Mouse (Mus musculus): Measurements from ENCODE around the gene Itga10. TPM values are rescaled to one million over a fixed set of nuclear protein-coding genes. Genes with fewer than 3 reads are reported as not detected.
"Not testable (repeated sequence)": the region's sequence is repeated elsewhere in the genome, so short reads cannot be mapped to it uniquely, and the experiment has no call there.

Itga10 gene
- total RNA-seq, 4 experiments from 2014 or later = 1.5 to 2.4 (median 1.8) TPM

GRCm38 (mm10) chr3:96634928-96635879, 10.2 kb upstream of the Itga10 start, which contains the start of the genes Pex11b and Gm42957:
TSS of gene Pex11b (plus strand) at chr3:96635376.
TSS of gene Gm42957 (plus strand) at chr3:96635474.
- DNase-seq = peak; percentile 87

- DNase-seq = no peak
Measured at GRCm38 (mm10) chr3:96635906-96636305, 9.5 kb upstream of the Itga10 start.

GRCm38 (mm10) chr3:96636448-96636847, 8.9 kb upstream of the Itga10 start:
- no peak for DNase-seq

GRCm38 (mm10) chr3:96639219-96639618, 6.2 kb upstream of the Itga10 start:
- DNase-seq = peak; percentile 50

- no peak for DNase-seq
Measured at GRCm38 (mm10) chr3:96647365-96647764, 2.0 kb downstream of the Itga10 start.

GRCm38 (mm10) chr3:96660901-96661300, 15.5 kb downstream of the Itga10 start:
- DNase-seq = no peak

GRCm38 (mm10) chr3:96662731-96663316, 17.4 kb downstream of the Itga10 start:
- DNase-seq = no peak

- peak; percentile 60 for DNase-seq
Measured at GRCm38 (mm10) chr3:96663432-96664239, 18.3 kb downstream of the Itga10 start.

GRCm38 (mm10) chr3:96665732-96666363, 20.5 kb downstream of the Itga10 start:
- DNase-seq = not testable (repeated sequence)

GRCm38 (mm10) chr3:96666916-96667315, 21.5 kb downstream of the Itga10 start:
- DNase-seq = no peak

- no peak for DNase-seq
Measured at GRCm38 (mm10) chr3:96667316-96667715, 21.9 kb downstream of the Itga10 start.

- DNase-seq = no peak
Measured at GRCm38 (mm10) chr3:96668424-96669067, 23.2 kb downstream of the Itga10 start.

GRCm38 (mm10) chr3:96669727-96670468, 24.5 kb downstream of the Itga10 start, which contains the start of gene Ankrd35:
TSS of gene Ankrd35 (plus strand) at chr3:96670131.
- DNase-seq = peak; percentile 78

- DNase-seq = no peak
Measured at GRCm38 (mm10) chr3:96671519-96671918, 26.1 kb downstream of the Itga10 start.

- no peak for DNase-seq
Measured at GRCm38 (mm10) chr3:96673514-96673913, 28.1 kb downstream of the Itga10 start.

- DNase-seq = no peak
Measured at GRCm38 (mm10) chr3:96674442-96674841, 29.1 kb downstream of the Itga10 start.

GRCm38 (mm10) chr3:96675171-96675570, 29.8 kb downstream of the Itga10 start:
- DNase-seq = no peak

GRCm38 (mm10) chr3:96675690-96676089, 30.3 kb downstream of the Itga10 start:
- DNase-seq = no peak

- no peak for DNase-seq
Measured at GRCm38 (mm10) chr3:96678456-96678855, 33.1 kb downstream of the Itga10 start.

GRCm38 (mm10) chr3:96679159-96679674, 33.8 kb downstream of the Itga10 start:
- peak; percentile 77 for DNase-seq

Measured in adrenal gland, adult 8-10 months (tissue).